Mouse (Mus musculus): ENCODE results near the gene Ano8. TPM values are rescaled to one million over a fixed set of nuclear protein-coding genes. Genes with fewer than 3 reads are reported as not detected.
"Not testable (repeated sequence)": the region's sequence is repeated elsewhere in the genome, so short reads cannot be mapped to it uniquely, and the experiment has no call there.

Ano8 gene
- polyA plus RNA-seq, 1 experiment from 2014 or later: 3.0 TPM

DNA sequence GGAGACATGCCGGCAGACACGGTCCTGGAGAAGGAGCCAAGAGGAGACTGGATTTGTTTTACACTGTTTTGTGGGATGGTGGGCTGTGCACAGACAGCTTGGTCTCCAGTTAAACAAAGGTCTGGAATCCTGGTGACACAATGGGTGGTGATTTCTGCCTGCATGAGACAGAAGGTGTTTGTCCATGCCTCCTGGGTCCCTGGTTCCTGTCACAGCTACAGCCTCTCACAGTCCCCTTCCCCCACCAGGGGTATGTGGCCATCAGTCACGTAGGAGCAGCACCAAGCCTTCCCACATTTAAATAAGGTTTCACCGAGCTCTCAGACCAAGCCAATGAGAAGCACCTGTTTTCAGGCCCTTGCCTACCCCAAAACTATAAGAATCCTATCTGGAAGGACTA lies 34.4 kb downstream of the Ano8 start:
- Histone ChIP-seq H3K36me3 (peaks cover 2% of the 10 kb centered on the region; the same call in 1 of the 2 replicates), H3K4me1 (no peaks in the 10 kb centered on the region), H3K27ac (replicated peaks) (no peak overlapping the region), H3K27me3 (ENCODE audit: low read depth, poor library complexity, severe bottlenecking) (no peaks in the 10 kb centered on the region), H3K4me3 (no peak overlapping the region), H3K9me3 (replicated peaks) (0 out of 2 replicates have a peak, but pooled peaks cover 3% of the 10 kb centered on the region)
- WGBS: 60% methylated on average over 4 of the region's 4 CpGs
- no peak for DNase-seq (ENCODE audit: low spot score)

- Histone ChIP-seq H3K27me3 (ENCODE audit: low read depth, poor library complexity, severe bottlenecking) (peaks cover 11% of the 10 kb centered on the region), H3K36me3 (no peaks in the 10 kb centered on the region), H3K27ac (replicated peaks) (no peak overlapping the region), H3K4me1 (peaks cover 4% of the 10 kb centered on the region; the same call in 1 of the 2 replicates), H3K4me3 (no peak overlapping the region), H3K9me3 (replicated peaks) (0 out of 2 replicates have a peak, but pooled peaks cover 3% of the 10 kb centered on the region)
- WGBS: 87% methylated on average over 7 of the region's 7 CpGs
- no peak for DNase-seq (ENCODE audit: low spot score)
Measured at GRCm38 (mm10) chr8:71445096-71445495, 40.7 kb downstream of the Ano8 start.

- Histone ChIP-seq H3K36me3 (no peaks in the 10 kb centered on the region), H3K9me3 (replicated peaks) (no peaks in the 10 kb centered on the region), H3K4me3 (no peak overlapping the region), H3K4me1 (peaks cover 4% of the 10 kb centered on the region; the same call in 1 of the 2 replicates), H3K27me3 (ENCODE audit: low read depth, poor library complexity, severe bottlenecking) (peaks cover 11% of the 10 kb centered on the region), H3K27ac (replicated peaks) (no peak overlapping the region)
- peak; percentile 33 for DNase-seq (ENCODE audit: low spot score)
- WGBS: 1% methylated on average over 7 of the region's 7 CpGs
Measured at GRCm38 (mm10) chr8:71441404-71441803, 44.4 kb downstream of the Ano8 start.

- 64% methylated on average over 3 of the region's 3 CpGs for WGBS
- Histone ChIP-seq H3K27ac (replicated peaks) (no peak overlapping the region), H3K4me1 (peaks cover 2% of the 10 kb centered on the region; the same call in 1 of the 2 replicates), H3K36me3 (no peaks in the 10 kb centered on the region), H3K27me3 (ENCODE audit: low read depth, poor library complexity, severe bottlenecking) (peaks cover 3% of the 10 kb centered on the region), H3K9me3 (replicated peaks) (peaks cover 3% of the 10 kb centered on the region; the same call in 1 of the 2 replicates), H3K4me3 (no peak overlapping the region)
- no peak for DNase-seq (ENCODE audit: low spot score)
Measured at GRCm38 (mm10) chr8:71437041-71437440, 48.7 kb downstream of the Ano8 start.

GRCm38 (mm10) chr8:71432935-71433334 lies 52.8 kb downstream of the Ano8 start:
- H3K36me3 ChIP-seq; H3K27ac ChIP-seq (replicated peaks); H3K9me3 ChIP-seq (replicated peaks); H3K27me3 ChIP-seq (ENCODE audit: low read depth, poor library complexity, severe bottlenecking); DNase-seq (ENCODE audit: low spot score); H3K4me1 ChIP-seq; H3K4me3 ChIP-seq: not testable (repeated sequence)
- 83% methylated on average over 1 of the region's 1 CpGs for WGBS

Other genes starting within 250 kb of the Ano8 start
- gene Myo9b, start 213.2 kb downstream of the Ano8 start, polyA plus RNA-seq (2016; fragmentation: Nextera tagmentation; extraction: Ambion mirVana): 24.6 and 25.3 TPM in 2 replicates
- 60.8 and 61.4 TPM in 2 replicates for gene Haus8, start 213.0 kb downstream of the Ano8 start, polyA plus RNA-seq (2016; fragmentation: Nextera tagmentation; extraction: Ambion mirVana)
- gene Use1, start 119.1 kb downstream of the Ano8 start, polyA plus RNA-seq (2016; fragmentation: Nextera tagmentation; extraction: Ambion mirVana): 68.5 and 74.3 TPM in 2 replicates
- gene Ocel1, start 114.7 kb downstream of the Ano8 start, polyA plus RNA-seq (2016; fragmentation: Nextera tagmentation; extraction: Ambion mirVana): 4.9 and 6.1 TPM in 2 replicates
- 74.7 and 110 TPM in 2 replicates for gene Nr2f6, start 104.0 kb downstream of the Ano8 start, polyA plus RNA-seq (2016; fragmentation: Nextera tagmentation; extraction: Ambion mirVana)
- gene Ushbp1, start 90.2 kb downstream of the Ano8 start, polyA plus RNA-seq (2016; fragmentation: Nextera tagmentation; extraction: Ambion mirVana): 5.0 and 6.3 TPM in 2 replicates
- gene Babam1, start 89.1 kb downstream of the Ano8 start, polyA plus RNA-seq (2016; fragmentation: Nextera tagmentation; extraction: Ambion mirVana): 112 TPM in 2 replicates
- gene Ankle1, start 80.0 kb downstream of the Ano8 start, polyA plus RNA-seq (2016; fragmentation: Nextera tagmentation; extraction: Ambion mirVana): 49.6 and 51.6 TPM in 2 replicates
- gene Abhd8, start 22.3 kb downstream of the Ano8 start, polyA plus RNA-seq (2016; fragmentation: Nextera tagmentation; extraction: Ambion mirVana): 75.0 and 78.3 TPM in 2 replicates
- 230 and 238 TPM in 2 replicates for gene Mrpl34, start 21.0 kb downstream of the Ano8 start, polyA plus RNA-seq (2016; fragmentation: Nextera tagmentation; extraction: Ambion mirVana)
- 131 and 141 TPM in 2 replicates for gene Dda1, start 16.8 kb downstream of the Ano8 start, polyA plus RNA-seq (2016; fragmentation: Nextera tagmentation; extraction: Ambion mirVana)
- gene Gtpbp3, start 2.1 kb upstream of the Ano8 start, polyA plus RNA-seq (2016; fragmentation: Nextera tagmentation; extraction: Ambion mirVana): 20.0 and 21.8 TPM in 2 replicates
- 39.4 and 45.2 TPM in 2 replicates for gene Plvap, start 25.8 kb upstream of the Ano8 start, polyA plus RNA-seq (2016; fragmentation: Nextera tagmentation; extraction: Ambion mirVana)
- gene Ccdc194, start 39.7 kb upstream of the Ano8 start, polyA plus RNA-seq (2016; fragmentation: Nextera tagmentation; extraction: Ambion mirVana): 0.14 and 0.28 TPM in 2 replicates
- 8.6 and 9.3 TPM in 2 replicates for gene Bst2, start 51.5 kb upstream of the Ano8 start, polyA plus RNA-seq (2016; fragmentation: Nextera tagmentation; extraction: Ambion mirVana)
- gene Mvb12a, start 57.0 kb upstream of the Ano8 start, polyA plus RNA-seq (2016; fragmentation: Nextera tagmentation; extraction: Ambion mirVana): 62.1 and 62.9 TPM in 2 replicates
- 0.14 TPM in 2 replicates for gene Tmem221, start 72.9 kb upstream of the Ano8 start, polyA plus RNA-seq (2016; fragmentation: Nextera tagmentation; extraction: Ambion mirVana)
- gene Nxnl1, start 80.6 kb upstream of the Ano8 start, polyA plus RNA-seq (2016; fragmentation: Nextera tagmentation; extraction: Ambion mirVana): not detected in 2 replicates
- gene Slc27a1, start 82.9 kb upstream of the Ano8 start, polyA plus RNA-seq (2016; fragmentation: Nextera tagmentation; extraction: Ambion mirVana): 21.5 and 27.0 TPM in 2 replicates
- gene Pgls, start 106.2 kb upstream of the Ano8 start, polyA plus RNA-seq (2016; fragmentation: Nextera tagmentation; extraction: Ambion mirVana): 248 and 261 TPM in 2 replicates
- gene Fam129c, start 111.7 kb upstream of the Ano8 start, polyA plus RNA-seq (2016; fragmentation: Nextera tagmentation; extraction: Ambion mirVana): 4.5 and 5.4 TPM in 2 replicates
- 51.2 and 52.8 TPM in 2 replicates for gene Colgalt1, start 125.0 kb upstream of the Ano8 start, polyA plus RNA-seq (2016; fragmentation: Nextera tagmentation; extraction: Ambion mirVana)
- gene Unc13a, start 185.8 kb upstream of the Ano8 start, polyA plus RNA-seq (2016; fragmentation: Nextera tagmentation; extraction: Ambion mirVana): 4.6 and 8.1 TPM in 2 replicates
- 2.8 and 3.7 TPM in 2 replicates for gene Jak3, start 190.3 kb upstream of the Ano8 start, polyA plus RNA-seq (2016; fragmentation: Nextera tagmentation; extraction: Ambion mirVana)
- 0.30 and 0.37 TPM in 2 replicates for gene Insl3, start 203.3 kb upstream of the Ano8 start, polyA plus RNA-seq (2016; fragmentation: Nextera tagmentation; extraction: Ambion mirVana)
- 0.67 and 0.89 TPM in 2 replicates for gene B3gnt3, start 215.8 kb upstream of the Ano8 start, polyA plus RNA-seq (2016; fragmentation: Nextera tagmentation; extraction: Ambion mirVana)
- gene Fcho1, start 239.8 kb upstream of the Ano8 start, polyA plus RNA-seq (2016; fragmentation: Nextera tagmentation; extraction: Ambion mirVana): 17.7 and 25.4 TPM in 2 replicates